Mouse (Mus musculus) c-Kit-positive CD71-negative TER-119-negative erythroid progenitor cells, embryonic 14.5 days (primary cell): Measurements from ENCODE around the gene Chtop.

Experiments used
- DNase-seq: peaks from one replicate; pipeline ENCODE4 v3.0.0-alpha.2; 2013; ENCODE audit warnings: low read depth

Chtop gene

DNA sequence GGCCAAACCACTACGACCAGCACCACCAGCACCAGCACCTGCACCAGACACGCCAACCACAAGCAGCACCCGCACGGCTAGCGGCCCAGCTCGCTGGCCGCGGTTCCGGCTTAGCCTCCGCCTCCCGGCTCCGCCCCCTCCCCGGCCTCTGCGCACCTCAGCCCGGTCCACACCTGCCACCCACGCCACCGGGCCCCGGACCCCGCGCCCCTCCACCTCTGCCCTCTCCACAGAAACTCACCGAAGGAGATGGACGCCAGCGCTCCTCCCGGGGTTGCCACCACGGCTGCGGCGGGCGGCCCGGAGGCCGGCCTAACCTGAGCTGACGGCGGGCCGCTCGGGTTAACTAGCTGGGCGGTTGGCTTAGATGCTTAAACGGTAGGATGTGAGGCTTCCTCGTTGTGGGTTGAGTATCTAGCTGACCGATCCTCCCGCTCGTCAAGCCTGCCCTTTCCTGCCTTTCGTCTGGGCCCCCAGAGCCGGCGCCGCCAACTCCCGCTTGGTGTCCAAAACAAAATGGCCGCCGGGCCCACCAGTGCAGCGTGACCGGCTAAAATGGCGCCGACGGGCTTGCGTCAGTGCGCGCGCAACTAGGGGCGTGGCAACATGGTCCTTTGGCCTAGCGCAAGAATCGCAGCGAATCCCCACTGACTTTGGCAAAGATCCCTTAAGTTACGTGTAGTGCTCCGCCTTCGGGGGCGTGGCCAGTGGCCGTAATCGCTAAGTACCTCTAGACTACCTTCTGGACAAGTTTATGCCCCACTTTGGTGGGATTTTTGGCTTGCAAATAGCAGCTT is at the start of gene Chtop:
Gene Chtop, minus strand, starts transcription at position 549 of the 797 bp plus-strand sequence.
- peak; percentile 99 for DNase-seq

DNA sequence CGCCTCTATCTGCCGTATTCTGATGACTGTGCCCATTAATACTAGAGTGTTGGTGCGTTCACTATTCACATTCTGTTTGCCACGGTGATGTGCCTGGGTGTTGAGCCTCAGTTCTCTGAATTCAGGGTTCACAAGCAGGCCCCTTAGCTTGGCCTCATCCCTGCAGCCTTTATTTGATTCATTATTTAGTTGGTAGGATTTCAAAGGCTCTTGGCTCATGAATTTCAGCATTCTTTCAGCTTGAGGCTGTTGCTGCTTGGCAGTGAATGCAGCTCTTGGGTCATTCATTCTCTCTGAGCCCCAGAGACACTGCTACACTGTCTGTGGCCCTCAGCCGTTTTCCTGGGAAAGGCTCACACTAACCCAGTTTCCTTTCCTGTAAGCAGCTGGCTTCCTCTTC is 46.7 kb upstream of the Chtop start:
- DNase-seq, result no peak

DNA sequence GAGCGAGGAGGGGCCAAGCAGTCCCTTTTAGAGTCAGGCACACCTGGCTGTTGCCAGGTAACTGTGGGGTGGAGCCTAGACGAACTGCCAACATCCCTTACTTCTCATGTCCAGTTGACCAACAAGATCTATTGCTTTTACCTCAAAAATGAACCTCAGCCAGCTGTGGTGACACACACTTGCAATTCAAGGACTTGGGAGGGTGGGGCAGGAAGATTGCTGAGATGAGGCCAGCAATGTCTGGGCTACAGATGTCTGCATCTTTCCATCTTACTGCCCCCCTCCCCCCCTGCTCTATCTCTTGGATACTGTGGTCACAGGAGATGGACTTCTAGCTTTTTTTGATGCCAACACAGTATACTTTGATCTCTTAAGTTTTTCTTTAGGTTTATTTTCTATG is 42.9 kb upstream of the Chtop start:
- DNase-seq, result no peak

DNA sequence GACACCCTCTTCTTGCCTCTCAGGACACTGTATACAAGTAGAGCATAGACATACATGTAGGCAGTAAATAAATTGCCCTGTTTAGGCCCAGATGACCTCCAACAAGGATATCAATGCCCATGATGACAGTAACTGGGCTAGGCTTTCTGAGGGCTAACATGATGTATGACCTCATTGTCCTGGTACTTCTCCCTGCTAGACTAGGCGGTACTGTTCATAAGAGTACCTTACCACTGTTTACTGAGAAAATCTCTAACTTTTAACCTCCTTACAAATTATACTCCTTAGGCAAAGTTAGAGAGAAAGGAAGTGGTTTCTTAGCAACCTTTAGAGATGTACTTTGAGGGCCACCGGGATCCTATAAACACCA is 41.1 kb upstream of the Chtop start:
- DNase-seq, result no peak

DNA sequence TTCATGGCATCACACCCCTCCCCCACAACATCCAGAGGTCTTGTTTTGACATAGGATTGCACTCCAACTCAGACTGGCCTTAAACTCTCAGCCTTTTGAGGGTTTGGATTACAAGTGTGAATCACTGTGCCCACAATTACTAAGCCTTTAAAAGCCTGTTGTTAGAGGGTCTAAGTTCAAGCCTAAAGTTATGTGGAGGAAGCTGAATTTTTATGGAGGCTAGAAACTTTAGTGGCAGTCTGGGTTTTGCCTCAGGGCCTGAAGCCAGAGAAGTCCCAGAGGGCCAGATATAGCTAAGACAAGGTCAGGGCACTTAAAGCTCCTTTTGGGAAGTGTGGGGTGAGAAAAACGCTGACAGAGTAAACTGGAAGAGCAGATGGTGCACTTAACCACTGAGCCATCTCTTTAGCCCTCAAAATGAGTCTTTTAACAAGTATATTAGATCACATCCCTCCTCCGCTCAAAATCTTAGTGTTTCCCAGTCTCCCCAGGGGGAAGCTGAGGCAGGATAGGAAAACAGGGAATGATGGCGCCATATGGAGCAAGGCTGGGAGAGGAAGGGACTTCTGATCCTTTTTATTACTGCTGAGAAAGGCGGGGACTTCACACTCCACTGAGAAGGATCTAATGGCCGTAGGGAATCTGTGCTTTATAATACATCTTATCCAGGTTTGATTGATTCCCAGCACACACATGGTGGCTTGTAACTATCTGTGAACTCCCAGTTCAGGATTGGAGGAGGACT is 40.5 kb upstream of the Chtop start:
- DNase-seq, result no peak

DNA sequence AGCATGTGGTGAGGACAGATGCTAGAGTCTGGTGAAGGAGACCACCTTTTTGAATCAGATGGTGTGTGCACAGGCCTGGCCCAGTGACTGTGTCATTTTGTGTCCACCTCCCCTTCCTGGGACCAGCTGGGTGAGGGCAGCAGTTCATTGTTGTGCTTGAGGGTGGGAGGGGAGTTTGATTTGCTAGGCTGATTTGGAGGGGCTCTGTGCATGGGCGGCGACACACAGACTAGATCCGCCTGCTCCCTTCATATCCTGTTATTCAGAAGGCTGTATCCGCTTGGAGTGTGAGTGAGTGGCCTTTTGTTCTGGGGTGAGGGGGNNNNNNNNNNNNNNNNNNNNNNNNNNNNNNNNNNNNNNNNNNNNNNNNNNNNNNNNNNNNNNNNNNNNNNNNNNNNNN is 31.6 kb upstream of the Chtop start:
- no peak for DNase-seq

DNA sequence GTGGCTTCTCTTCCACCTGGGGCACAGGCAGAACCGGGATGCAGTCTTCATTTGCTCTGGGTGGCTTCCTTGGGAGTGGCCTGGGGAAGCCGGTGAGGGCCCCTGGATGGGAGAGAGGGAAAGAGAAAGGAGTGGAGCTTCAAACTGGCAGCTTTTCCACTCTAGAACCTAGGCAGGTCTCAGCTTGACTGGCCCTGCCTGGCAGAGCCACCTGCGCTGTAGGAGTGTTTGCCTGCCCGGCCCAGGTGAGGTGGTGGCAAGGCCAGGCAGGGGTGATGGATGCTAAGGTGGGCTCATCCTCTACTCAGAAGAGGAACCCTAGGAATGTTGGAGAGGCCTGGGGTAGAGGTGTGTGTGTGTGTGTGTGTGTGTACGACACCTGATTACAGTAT is 28.6 kb upstream of the Chtop start:
- DNase-seq, result no peak

DNA sequence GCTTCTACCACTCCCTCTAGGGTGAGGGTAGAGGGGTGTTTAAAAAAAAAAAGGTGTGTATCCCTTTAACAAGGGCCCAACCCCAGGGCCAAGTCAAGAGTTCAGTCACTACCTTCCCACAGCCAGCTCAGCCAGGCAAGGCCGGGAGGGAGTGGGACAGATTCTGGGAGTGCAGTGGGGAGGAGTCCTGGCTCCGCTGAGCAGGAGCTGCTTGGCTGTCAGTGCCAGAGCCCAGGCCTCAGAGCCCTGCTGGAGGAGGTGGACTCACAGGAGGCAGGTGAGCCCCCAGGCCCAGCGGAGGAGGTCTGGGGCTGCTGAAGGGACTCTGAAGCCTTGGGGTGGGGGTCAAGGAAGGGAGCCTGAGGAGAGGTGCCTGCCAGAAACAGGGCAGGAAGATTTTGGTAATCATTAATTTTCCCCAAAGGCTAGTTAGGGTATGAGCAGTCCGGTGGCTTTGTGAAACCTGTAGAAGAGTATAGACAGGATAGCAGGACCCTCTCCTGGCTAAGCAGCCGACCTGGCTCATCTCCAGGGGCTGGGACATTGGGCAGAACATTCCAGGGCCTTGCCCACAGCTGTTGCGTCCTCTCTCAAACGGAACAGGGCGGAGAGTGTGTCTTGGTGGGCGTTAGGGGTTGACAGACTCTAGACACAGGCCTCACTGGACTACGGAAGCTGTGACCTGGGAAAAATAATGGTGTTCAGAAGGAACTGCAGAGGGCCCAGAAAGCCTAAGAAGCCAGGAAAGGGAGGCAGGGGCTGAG is 28.0 kb upstream of the Chtop start, which contains the start of gene S100a16:
Gene S100a16, plus strand, starts transcription at position 114 of the 764 bp plus-strand sequence.
- no peak for DNase-seq

DNA sequence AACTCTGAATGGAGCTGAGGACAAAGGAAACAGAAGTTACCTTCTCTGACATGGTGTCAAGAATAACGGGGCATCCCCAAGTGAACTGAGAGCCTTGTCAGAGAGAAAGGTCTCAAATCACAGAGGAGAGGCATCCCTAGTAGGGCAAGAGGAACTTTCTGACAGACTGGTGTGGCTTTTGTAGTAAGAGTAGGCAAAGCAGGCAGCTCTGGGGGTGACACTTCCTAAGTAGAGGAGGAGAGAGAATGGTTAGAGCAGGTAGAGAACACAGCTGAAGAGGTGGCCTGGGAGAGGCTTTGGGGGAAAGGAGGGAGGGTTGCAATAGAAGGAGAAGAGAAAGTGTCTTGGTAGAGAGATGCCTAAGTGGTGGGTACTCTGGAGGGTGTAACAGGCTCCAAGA is 26.1 kb upstream of the Chtop start:
- DNase-seq, result no peak

DNA sequence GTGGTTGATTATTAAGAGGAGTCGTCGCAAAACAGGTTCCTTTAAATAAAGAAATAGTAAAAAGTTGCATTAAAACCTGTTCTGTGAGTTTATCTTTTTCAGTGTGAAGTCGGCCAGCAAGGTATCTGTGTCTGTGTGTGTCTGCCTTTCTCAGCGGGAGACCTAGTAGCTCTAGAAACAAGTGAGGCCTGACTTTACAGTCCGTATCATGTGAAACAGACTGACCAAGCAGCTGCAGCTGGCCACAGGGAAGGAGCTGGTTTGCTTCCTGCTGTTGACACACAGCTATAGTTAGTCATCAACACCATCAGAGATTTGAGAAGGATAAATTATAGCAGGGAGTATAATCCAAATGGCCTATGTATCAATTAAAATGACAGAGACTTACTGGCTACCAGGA is 22.4 kb upstream of the Chtop start:
- DNase-seq, result no peak

DNA sequence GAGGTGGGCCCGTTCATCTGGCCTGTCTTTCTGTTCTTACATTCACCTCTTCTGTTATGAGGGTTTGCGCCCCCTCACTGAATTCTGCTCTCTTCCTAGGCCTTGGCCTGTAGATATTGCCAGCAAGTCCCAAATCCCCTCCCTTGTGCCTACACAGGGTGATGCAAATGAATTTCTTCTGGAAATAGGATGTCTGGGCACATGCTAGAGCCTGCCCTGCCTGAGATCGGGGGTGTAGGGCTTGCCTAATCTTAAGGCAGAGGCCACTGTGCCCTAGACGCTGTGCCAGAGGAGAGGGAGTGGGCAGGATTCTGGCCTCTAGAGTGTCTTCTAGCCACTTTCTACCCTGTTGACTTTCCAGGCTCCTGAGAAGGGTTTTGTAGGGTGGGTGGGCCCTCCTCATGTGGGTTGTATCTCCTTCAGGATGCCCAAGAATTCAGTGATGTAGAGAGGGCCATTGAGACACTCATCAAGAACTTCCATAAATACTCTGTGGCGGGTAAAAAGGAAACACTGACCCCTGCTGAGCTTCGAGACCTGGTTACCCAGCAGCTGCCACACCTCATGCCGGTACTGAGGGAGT is 18.1 kb upstream of the Chtop start:
- no peak for DNase-seq

DNA sequence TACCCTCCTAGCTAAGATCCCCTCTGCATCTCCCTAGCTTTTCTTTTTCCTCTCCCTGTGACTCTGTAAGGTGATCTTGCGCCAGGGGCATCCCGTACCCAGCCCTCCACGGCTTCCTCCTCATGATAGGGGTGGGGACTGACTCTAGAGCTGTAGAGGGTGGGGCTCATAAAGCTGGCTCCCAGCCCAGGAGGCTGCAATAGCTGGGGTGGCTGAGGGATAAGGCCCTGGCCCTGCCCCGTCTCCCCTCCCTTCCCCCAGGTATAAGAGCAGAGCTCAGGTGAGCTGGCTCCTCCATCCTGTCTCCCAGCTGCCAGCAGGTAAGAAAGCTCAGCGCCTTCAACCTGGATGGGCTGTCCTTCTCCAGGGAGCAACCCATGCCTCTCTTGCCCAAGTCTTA is 17.3 kb upstream of the Chtop start, which contains the start of gene S100a14:
Gene S100a14, plus strand, starts transcription at position 277 of the 400 bp plus-strand sequence.
- DNase-seq, result no peak

DNA sequence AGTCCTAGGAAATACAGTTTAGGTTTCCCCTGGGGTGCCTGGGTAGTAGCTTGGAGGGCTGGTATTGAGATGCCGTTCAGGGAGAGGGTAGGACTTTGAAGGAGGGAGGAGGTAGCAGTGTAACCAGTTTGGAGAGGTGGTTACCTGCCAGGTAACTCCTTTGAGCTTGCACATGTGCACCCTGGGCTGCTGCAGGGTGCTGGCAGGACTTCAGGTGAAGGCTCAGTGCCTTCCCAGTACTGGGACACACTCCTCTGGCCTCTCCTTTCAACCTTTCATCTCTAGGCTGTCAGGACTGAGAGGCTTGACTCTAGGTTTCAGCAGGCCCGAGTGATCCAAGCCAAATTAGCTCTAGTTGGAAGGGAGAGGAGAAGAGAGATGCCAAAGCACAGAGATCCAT is 16.8 kb upstream of the Chtop start:
- no peak for DNase-seq

DNA sequence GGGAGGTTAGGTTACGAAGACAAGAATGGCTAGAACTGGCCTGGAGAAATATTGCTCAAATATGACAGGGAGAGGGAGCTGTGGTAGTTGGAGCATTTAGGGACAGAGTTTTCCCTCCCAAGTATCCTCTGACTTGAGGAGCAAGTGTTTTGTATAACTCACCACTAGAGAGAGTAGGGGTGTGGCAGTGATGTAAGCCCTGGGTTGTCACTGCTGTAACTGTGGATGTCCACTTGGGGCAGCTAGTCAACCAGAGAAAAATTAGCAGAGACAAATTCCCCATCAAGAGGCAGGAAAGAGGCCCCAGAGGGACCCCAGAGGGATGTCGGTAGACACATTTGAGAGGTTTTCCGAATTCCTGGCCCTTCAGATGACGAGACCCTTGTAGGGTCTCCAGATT is 16.1 kb upstream of the Chtop start:
- DNase-seq, result peak; percentile 36

DNA sequence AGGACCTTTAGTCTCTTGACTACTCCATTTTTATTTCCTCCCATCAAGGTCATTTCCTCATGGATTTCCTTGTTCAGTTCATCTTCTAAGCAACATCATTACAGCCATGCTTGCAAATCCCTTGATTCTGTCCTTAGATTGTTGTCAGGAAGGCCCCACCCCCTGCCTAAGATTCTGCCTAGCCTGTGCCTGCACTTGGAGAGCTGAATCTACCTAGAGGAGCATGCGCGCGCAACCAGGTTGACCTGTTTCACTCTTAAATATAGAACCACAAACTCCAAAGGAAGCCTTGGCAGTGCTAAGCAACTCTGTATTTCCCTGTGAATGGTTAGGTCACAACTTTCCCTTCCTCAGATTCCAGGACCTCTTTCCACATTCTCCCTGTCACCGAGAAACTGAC is 8.4 kb upstream of the Chtop start:
- DNase-seq, result no peak

DNA sequence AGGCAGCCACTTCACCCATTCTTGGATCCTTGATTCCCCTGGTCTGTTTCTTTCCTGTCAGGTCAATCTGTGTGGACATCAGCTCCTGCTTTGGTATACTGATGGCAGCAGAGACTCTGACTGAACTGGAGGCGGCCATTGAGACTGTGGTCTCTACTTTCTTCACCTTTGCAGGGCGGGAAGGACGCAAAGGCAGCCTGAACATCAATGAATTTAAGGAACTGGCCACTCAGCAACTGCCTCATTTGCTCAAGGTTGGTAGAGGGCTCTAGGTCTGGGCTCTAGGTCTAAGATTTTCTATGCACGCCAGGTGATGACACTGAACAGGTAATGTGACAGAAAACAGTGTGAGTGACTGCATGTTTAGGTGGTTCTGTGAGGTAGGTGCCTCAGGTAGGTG is 6.5 kb upstream of the Chtop start:
- no peak for DNase-seq

DNA sequence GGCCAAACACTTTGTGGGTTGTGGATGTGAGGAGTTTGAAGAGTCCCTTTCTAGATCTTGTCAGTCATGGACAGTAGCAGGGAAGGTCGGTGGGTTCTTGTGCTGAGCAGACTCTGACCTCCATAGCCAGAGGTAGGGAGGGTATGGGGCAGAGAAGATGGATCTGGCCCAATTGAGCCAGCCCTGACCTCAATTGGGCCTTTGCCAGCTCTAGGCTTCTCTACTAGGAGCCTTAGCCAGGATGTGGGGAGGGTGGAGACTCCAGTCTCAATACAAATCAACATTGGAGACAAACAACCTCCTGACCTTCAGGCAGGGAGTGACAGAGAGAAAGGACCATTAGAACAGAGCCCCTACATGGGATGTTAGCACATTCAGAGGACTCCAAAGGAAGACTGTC is 5.9 kb upstream of the Chtop start:
- no peak for DNase-seq

DNA sequence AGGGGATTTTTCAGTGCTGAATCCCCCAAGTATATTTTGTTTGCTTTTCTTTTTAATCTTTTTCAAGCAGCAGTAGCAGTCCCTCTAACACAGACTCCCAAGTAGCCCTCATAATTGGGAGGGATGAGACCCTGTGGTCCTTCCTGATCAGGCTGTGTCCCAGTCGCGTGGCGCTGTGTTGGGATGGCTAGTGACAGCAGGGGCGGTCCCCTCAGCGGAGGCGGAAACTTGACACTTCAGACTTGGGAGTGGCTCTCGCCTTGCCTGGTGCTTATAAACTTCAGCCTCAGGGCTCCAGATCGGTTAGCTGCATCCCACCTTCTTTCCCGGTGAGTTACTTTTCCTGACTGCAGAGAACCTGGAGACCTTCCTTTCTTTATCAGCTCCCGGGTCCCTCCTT is 5.4 kb upstream of the Chtop start:
- peak; percentile 38 for DNase-seq

DNA sequence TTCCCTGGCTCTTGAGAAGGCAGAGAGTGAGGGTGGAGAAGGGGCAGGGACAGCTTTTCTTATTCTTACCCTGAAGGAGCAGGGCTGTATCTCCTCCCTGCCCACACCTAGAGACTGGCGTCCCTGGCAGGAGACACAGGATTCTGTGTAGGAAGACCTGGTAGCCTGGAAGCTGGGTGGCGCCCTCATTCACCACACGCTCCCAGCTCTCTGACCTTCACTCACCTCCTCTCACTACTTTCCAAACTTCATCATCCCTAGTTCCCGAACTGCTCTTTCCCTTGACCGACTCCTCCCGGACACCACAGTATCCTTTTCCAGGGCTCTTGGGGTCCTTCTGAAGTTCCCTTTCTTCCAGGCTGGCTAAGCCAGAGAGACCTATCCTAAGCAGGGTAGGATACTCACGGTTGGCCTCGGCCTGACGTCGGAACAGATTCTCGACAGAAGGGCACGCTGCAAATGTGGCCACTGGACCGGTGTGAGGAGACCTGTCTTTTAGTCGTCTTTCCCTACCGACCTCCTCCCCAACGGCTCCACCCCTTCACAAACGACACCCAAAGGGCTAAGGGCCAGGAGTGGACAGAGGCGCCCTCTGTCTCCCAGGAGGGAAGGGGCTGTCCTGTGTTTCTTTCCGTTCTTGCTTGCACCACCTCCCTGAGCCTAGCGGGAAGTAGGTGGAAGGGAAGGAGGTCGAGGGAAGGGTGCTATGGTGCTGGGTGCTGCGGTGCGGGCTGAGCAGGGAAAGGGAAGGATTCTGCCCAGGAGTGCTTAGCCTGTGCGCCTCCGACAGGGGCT is 4.7 kb upstream of the Chtop start, which contains the start of the genes S100a1 and S100a13:
Gene S100a1, minus strand, starts transcription at position 597 of the 795 bp plus-strand sequence.
Gene S100a13, plus strand, starts transcription at position 640 of the 795 bp plus-strand sequence.
- DNase-seq, result peak; percentile 33

DNA sequence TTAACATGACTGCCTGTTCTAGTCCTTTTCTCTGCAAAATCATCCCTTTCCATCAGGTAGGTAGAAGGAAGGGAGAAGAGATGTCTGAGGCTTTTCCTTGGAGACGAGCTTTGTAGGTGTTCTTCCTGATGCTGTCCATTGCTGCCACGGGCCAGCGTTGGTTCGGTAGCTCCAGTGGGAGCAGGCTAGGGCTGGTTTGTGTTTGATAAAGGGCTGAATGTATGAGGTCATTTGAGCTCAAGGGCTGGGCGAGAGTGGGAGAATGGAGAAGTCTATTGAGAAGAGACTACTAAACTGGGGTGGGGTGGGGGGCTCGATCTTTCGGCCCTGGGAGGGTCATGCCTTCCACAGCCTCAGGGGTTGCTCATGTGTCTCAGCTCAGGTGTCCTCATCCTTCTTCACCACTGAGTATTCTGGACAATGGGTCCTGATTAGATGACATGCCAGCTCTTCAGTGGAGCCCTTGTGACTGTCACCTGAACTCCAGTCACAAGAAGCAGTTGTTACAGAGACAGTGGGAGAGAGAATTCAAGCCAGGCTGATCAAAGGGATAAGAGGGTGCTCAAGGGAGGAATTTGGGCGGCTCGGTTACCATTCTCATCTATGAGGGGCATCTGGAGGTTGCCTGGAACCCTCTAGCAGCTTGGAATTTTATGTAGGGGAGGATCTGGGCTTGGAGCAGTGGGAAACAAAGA is 3.8 kb upstream of the Chtop start:
- no peak for DNase-seq

DNA sequence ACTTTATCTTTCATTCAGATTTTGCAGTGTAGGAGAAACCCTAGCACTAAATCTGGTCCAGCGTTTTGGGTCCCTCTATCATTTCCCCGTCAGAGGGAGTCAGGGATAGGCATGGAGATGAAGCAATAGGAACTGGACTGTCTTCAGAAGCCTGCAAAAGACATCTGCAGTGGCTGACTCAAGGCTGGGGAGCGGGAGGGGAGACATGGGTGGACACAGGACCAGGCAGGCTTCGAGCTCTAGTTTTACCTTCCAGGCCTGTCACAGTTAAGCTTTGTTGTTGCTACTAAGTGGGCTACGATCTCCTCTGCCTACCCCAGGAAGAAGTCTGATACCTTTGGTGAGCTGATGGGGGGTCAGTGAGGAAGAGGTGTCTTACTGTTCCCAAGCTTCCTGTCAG is 3.0 kb upstream of the Chtop start:
- DNase-seq, result no peak
